Mouse (Mus musculus) monocyte, adult 5-6 weeks (primary cell): Measurements from ENCODE around the gene Pam. TPM values are rescaled to one million over a fixed set of nuclear protein-coding genes. Genes with fewer than 3 reads are reported as not detected.

Experiments
- ATAC-seq: fragments of 153-309, 156-312 bp; replicated peaks from 2 replicates; pipeline ENCODE4 v1.8.0; 2017; ENCODE audit warnings: mild to moderate bottlenecking; ENCODE audit not compliant: low TSS enrichment, insufficient number of reproducible peaks, severe bottlenecking, poor library complexity, low FRiP score
- total RNA-seq: library from RNA; stranded (forward); fragments of 200-1000, 200-491, 200-594 nt; gene quantifications from 3 replicates; pipeline ENCODE4 v1.2.3, GENCODE M21; 2017

The Pam gene
- total RNA-seq, result 17.6 to 47.1 TPM (median 22.0 TPM) in 3 replicates

- ATAC-seq, result 0 out of 2 replicates have a peak, but pooled peaks have one; percentile 28
These were observed at the start of gene Pam for GRCm38 (mm10) chr1:98095246-98095990. Gene Pam (minus strand): TSS chr1:98095646.

DNA sequence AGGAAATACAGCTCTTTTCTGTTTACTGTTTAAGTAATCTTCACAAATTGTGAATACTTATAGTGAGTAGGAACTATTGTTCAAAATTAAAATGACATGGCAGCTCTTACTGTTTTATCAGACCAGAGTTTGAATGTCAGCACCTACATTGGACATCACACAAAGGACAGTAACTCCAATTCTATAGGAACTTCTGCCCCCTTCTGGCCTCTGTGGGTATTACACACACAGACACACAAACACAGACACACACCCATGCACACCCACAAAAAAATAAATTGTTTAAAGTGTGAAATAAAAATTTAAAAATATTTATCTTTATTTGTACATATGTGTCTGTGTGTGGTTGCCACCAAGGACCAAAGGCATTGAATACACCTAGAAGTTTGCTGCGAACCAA lies 49.4 kb upstream of the Pam start:
- ATAC-seq, result no peak

DNA sequence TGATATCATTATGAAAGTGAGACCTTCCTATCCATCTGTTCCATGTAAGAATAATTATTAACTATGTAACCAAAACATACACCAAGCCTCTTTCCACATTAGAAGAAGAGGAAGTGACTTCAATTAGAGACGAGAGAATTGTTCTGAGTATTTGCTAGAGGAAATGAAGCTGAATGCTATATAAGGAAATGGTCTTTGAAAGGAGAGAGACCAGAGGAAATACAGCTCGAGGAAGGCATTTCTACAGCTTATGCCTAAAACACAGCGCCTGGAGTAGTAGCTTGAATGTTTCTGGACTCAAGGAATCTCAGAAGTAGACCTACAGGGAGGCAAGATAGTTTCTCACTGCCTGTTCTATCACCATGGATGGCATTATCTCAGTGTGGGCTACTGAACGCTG lies 35.8 kb upstream of the Pam start:
- ATAC-seq, result no peak; the same call in 1 of the 2 replicates

DNA sequence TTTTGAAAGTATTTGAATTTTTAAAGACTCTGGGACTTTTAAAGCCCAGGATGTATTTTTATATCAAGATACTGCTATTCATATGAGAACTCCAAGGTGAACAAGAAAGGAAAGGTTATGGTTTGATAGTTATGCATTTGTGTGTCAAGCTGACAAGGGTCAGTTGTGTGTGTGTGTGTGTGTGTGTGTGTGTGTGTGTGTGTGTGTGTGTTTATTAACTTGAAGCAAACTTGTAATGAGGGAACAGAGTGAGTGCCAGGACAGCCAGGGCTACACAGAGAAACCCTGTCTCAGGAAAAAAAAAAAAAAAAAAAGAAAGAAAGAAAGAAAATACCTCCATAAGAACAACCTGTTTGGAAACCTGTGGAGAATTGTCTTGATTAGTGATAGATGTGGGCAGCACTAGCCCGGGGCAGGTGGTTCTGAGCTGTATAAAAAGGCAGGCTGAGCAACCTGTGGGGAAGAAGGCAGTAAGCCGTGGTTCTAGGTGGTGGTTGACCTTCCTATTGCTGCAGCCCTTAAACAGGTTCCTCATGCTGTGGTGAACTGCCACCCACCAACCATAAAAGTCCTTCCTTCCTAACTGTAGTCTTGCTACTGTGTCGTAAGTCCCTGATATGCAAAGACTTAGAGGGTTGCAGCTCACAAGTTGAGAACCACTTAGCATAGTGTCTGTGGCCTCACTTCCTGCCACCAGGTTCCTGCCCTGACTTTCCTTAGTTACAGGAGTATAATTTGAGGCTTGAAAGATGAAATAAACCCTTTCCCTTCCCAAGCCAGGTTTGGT lies 34.3 kb upstream of the Pam start:
- peak; percentile 88 for ATAC-seq

DNA sequence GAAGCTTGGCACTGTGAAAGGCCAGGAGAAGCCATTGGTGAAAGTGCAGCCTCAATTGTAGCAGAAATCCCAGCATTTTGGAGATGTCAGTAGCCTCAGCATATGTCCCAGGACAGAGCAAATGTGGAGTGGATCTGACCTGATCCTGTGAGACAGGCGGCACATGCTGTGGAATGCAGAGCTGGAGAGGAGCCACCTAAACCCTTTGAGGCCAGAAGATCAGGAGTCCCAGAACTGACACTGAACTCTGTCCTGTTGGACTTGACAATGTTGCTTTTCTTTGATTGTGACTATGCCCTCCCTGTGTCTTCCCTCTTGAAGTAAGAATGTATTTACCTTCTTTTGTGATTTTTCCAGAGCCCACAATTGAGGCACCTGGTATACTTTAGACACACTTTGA lies 33.7 kb upstream of the Pam start:
- ATAC-seq, result no peak

DNA sequence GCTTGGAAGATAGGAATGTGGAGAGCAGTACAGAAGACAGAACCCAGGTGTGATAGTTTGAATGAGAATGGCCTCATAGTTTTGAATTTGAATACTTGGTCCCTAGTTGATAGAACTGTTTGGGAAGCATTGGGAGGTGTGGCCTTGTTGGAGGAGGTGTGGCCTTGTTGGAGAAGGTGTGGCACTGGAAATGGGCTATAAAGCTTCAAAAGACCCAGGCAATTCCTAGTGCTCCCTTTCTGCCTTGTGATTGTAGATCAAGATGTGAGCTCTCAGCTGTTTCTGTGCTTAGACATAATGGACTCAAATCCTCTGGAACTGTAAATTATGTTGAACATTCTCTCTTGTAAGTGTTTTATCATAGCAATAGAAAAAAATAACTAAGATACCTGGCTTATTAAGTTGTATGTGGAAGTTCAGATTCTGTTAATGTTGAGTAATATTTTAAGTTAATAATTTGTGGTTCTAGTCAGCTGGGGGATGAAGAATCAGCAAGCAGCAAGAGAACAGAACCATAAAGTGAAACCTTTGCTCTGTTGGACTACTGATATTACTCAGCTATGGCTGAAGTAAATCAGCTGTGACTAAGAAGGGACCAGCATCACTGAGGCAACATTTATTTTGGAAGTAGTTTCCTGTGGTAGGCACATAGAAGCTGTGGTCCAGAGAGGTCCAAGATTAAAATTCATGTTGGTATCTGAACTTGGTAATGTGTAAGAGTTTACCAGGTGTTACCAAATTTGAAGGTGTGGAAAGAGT lies 33.1 kb upstream of the Pam start:
- no peak for ATAC-seq

DNA sequence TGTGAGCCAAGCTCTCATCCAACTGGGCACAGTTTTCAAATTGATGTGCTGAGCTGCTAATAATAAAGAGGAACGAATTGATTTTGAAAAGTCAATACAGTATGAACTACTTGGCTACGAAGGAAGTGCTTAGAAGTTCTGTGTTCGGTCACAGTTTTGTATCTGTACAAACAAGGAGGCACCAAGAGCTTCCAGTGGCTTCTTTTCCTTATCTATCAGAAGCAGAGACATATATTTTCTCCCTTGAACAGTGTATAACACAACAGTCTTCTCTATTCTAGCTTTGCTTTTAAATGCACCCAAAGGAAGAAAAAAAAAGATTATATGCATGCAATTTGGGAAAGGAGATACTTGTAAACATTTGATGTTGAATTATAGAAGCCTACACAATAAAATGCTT lies 30.8 kb upstream of the Pam start:
- ATAC-seq, result no peak

DNA sequence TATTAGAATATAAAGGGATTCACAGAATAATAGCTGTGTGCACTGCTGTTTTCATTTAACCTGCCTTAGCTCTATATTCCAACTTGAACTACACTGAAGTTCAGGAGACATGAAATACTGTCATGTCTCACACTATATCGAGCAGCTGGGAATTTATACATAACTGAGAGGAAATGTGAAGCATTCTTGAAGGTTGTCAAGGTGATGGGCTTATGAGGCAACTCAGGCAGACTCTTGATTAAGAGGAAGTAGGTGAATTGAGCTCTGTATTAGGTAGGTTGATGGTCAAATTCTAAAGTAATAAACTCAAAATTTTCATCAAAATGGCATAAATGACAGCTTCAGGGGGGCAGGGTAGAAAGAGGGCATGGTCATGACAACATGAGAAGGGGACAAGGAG lies 29.3 kb upstream of the Pam start:
- ATAC-seq, result no peak

DNA sequence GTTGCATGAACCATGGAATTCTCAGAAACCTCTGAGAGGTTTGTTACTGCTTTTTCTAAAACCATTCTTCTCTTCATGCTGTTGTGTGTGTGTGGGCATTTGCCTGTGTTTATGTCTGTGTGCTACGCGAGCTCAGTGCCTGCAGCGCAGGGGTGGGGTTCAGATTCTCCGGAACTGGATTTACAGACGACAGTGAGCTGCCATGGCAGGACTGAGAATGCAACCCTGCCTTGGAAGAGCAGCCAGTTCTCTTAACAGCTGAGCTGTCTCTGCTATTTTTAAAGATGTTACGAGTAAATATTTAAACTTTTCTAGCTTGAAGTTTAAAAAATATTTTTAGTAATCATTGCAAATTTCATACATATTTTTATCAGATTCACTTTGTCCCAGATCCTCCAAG lies 24.1 kb upstream of the Pam start:
- ATAC-seq, result no peak

GRCm38 (mm10) chr1:98107599-98107998 lies 12.2 kb upstream of the Pam start:
- ATAC-seq, result no peak

DNA sequence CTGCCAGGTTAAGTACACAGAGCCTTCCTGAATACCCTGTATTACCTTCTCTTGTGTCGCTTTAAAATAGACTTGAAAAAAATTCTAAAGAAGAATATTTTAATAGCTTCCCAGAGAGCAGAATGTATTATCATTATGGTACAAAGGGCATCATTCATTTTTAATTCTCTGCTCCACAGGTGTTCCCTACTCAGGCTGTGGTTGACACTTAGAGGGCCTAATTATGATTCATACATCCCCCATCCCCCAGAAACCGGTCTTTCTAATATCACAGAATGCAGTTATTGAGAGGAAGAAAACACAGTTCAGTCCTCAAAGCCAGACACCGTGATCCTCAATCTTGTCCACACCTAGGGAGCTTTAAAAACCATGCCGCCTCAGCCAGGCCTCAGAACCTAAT lies 4.0 kb upstream of the Pam start:
- ATAC-seq, result no peak

GRCm38 (mm10) chr1:98097957-98098729 lies 2.7 kb upstream of the Pam start:
- no peak for ATAC-seq

DNA sequence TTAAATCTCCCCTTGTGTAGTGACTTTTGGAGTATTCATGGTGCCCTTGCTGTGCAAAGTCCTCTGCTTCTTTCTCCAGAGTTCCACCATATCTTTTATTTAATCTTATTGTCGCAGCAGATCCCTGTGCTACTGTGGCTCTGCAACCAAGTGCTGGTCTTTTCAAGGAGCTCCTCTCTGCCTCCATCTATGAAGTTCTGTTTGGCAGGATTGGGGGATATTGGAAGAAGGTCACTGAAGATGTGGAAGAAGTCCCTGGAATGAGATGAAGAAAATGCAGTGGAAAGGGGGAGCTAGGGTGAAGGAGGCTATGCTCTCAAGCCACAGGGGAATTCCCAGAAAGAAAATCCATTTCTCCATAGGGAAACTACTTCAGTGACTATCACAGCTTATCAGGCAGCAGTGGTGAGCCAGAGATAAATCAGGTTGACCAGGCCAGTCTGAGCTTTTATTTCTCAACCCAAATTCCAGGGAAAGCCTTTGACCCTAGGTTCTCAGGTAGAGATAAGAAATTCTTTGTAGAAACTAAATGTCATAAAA lies 1.0 kb upstream of the Pam start:
- no peak for ATAC-seq

- peak; percentile 20; the same call in 1 of the 2 replicates for ATAC-seq
These were observed 515 bp upstream of the Pam start for GRCm38 (mm10) chr1:98095991-98096330.

DNA sequence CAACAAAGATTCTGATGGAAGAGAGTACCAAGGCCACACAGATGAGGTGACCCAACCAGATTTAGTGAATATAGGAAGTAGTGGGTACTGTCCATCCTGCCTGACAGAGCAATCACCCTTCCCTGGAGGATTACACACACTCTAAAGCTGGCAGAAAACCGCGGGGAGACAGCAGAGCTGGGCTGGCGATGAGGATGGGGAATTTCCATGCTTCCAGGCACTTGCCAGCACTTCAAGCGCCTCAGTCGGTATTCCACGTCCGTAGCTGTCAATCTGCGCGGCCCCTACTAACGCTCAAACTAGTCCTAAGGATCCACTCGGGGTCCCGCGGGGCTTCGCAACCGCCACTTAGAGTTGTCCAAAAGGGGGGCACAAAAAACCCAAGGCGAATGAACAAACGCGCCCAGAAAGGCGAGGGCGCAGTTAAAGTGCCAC lies 618 bp downstream of the Pam start:
- 0 out of 2 replicates have a peak, but pooled peaks have one; percentile 28 for ATAC-seq

GRCm38 (mm10) chr1:98089336-98089975 lies 6.0 kb downstream of the Pam start:
- ATAC-seq, result no peak

- no peak for ATAC-seq
These were observed 9.0 kb downstream of the Pam start for GRCm38 (mm10) chr1:98086456-98086855.
